Mouse (Mus musculus): ENCODE measurements at regions not wholly inside any gene's neighbourhood (a gene's known extent, or its start where the extent isn't known, plus 50 kb on each side); places are given as distances from the start of the nearest gene placed in this dataset.

GRCm38 (mm10) chr13:99723237-99723981 is 177.5 kb downstream of the Cartpt start:
- H3K79me2 ChIP-seq (ENCODE audit: control insufficient read depth, insufficient read depth, low read length, poor library complexity) = no peaks in the 10 kb centered on the region
- H3K36me3 ChIP-seq (ENCODE audit: control insufficient read depth in 1 of 2, insufficient read depth in 2 of 2, low read length in 2 of 2) = no peaks in the 10 kb centered on the region
- TF ChIP-seq CTCF (IDR thresholded peaks at IDR 0.05 in 2 of 3, conservative IDR thresholded peaks at IDR 0.05 in 1 of 3; ENCODE audit: control insufficient read depth in 1 of 3, insufficient read depth in 1 of 3, low read depth in 2 of 3, low read length in 3 of 3, poor library complexity in 1 of 3, severe bottlenecking in 1 of 3) (no peak), USF2 (IDR thresholded peaks at IDR 0.05; ENCODE audit: borderline replicate concordance in 1 of 2, insufficient read depth in 1 of 2, low read depth in 1 of 2, low read length in 2 of 2) (no peak), HCFC1 (IDR thresholded peaks at IDR 0.05; ENCODE audit: low read depth, low read length) (no peak), KAT2A (conservative IDR thresholded peaks at IDR 0.05; ENCODE audit: low read depth, low read length) (no peak), UBTF (IDR thresholded peaks at IDR 0.05; ENCODE audit: borderline replicate concordance, insufficient read depth, low read depth, low read length) (no peak), JUND (IDR thresholded peaks at IDR 0.05; ENCODE audit: low read depth, low read length) (no peak)
- H3K27ac ChIP-seq (ENCODE audit: control insufficient read depth, low read depth, low read length) = no peak overlapping the region
- H3K4me1 ChIP-seq (ENCODE audit: control insufficient read depth in 1 of 2, insufficient read depth in 2 of 2, low read length in 2 of 2) = no peaks in the 10 kb centered on the region
- DNase-seq (ENCODE audit: low read depth, low spot score) = no peak
- no peaks in the 10 kb centered on the region for H3K27me3 ChIP-seq (ENCODE audit: control insufficient read depth in 1 of 2, insufficient read depth in 2 of 2, low read length in 2 of 2)
- H3K9me3 ChIP-seq (replicated peaks; ENCODE audit: insufficient read depth, low read length) = no peaks in the 10 kb centered on the region
- no peak overlapping the region for H3K4me3 ChIP-seq (ENCODE audit: control insufficient read depth in 1 of 2, insufficient read depth in 1 of 2, low read depth in 2 of 2, low read length in 2 of 2)
- no peak overlapping the region for H3K9ac ChIP-seq (ENCODE audit: control insufficient read depth, low read depth, low read length, poor library complexity, severe bottlenecking)

GRCm38 (mm10) chr13:99720566-99720965 is 180.3 kb downstream of the Cartpt start:
- TF ChIP-seq JUND (IDR thresholded peaks at IDR 0.05; ENCODE audit: low read depth, low read length) (no peak), EP300 (IDR thresholded peaks at IDR 0.05; ENCODE audit: low read depth in 1 of 2, low read length in 2 of 2) (no peak), MAZ (IDR thresholded peaks at IDR 0.05; ENCODE audit: low read depth, low read length) (no peak), ZC3H11A (IDR thresholded peaks at IDR 0.05; ENCODE audit: low read depth, low read length) (no peak), CTCF (IDR thresholded peaks at IDR 0.05 in 2 of 3, conservative IDR thresholded peaks at IDR 0.05 in 1 of 3; ENCODE audit: control insufficient read depth in 1 of 3, insufficient read depth in 1 of 3, low read depth in 2 of 3, low read length in 3 of 3, poor library complexity in 1 of 3, severe bottlenecking in 1 of 3) (no peak)
- H3K79me2 ChIP-seq (ENCODE audit: control insufficient read depth, insufficient read depth, low read length, poor library complexity) = no peaks in the 10 kb centered on the region
- no peak overlapping the region for H3K4me3 ChIP-seq (ENCODE audit: control insufficient read depth in 1 of 2, insufficient read depth in 1 of 2, low read depth in 2 of 2, low read length in 2 of 2)
- no peaks in the 10 kb centered on the region for H3K9me3 ChIP-seq (replicated peaks; ENCODE audit: insufficient read depth, low read length)
- H3K27me3 ChIP-seq (ENCODE audit: control insufficient read depth in 1 of 2, insufficient read depth in 2 of 2, low read length in 2 of 2) = no peaks in the 10 kb centered on the region
- no peaks in the 10 kb centered on the region for H3K36me3 ChIP-seq (ENCODE audit: control insufficient read depth in 1 of 2, insufficient read depth in 2 of 2, low read length in 2 of 2)
- DNase-seq (ENCODE audit: low read depth, low spot score) = no peak
- H3K4me1 ChIP-seq (ENCODE audit: control insufficient read depth in 1 of 2, insufficient read depth in 2 of 2, low read length in 2 of 2) = no peaks in the 10 kb centered on the region
- H3K9ac ChIP-seq (ENCODE audit: control insufficient read depth, low read depth, low read length, poor library complexity, severe bottlenecking) = no peak overlapping the region
- H3K27ac ChIP-seq (ENCODE audit: control insufficient read depth, low read depth, low read length) = no peak overlapping the region

- Histone ChIP-seq H3K9ac (ENCODE audit: control insufficient read depth, low read depth, low read length, poor library complexity, severe bottlenecking) (no peak overlapping the region), H3K9me3 (replicated peaks; ENCODE audit: insufficient read depth, low read length) (no peaks in the 10 kb centered on the region), H3K27ac (ENCODE audit: control insufficient read depth, low read depth, low read length) (no peak overlapping the region), H3K27me3 (ENCODE audit: control insufficient read depth in 1 of 2, insufficient read depth in 2 of 2, low read length in 2 of 2) (no peaks in the 10 kb centered on the region), H3K4me3 (ENCODE audit: control insufficient read depth in 1 of 2, insufficient read depth in 1 of 2, low read depth in 2 of 2, low read length in 2 of 2) (no peak overlapping the region), H3K79me2 (ENCODE audit: control insufficient read depth, insufficient read depth, low read length, poor library complexity) (no peaks in the 10 kb centered on the region), H3K4me1 (ENCODE audit: control insufficient read depth in 1 of 2, insufficient read depth in 2 of 2, low read length in 2 of 2) (no peaks in the 10 kb centered on the region), H3K36me3 (ENCODE audit: control insufficient read depth in 1 of 2, insufficient read depth in 2 of 2, low read length in 2 of 2) (no peaks in the 10 kb centered on the region)
- DNase-seq (ENCODE audit: low read depth, low spot score) = no peak
- TF ChIP-seq CHD1 (IDR thresholded peaks at IDR 0.05; ENCODE audit: low read depth, low read length) (no peak), ZC3H11A (IDR thresholded peaks at IDR 0.05; ENCODE audit: low read depth, low read length) (no peak), NRF1 (IDR thresholded peaks at IDR 0.05; ENCODE audit: insufficient read depth, low read depth, low read length, poor library complexity, severe bottlenecking) (no peak), TBP (IDR thresholded peaks at IDR 0.05; ENCODE audit: low read depth, low read length) (no peak), POLR2AphosphoS2 (IDR thresholded peaks at IDR 0.05; ENCODE audit: low read length) (no peak), USF1 (IDR thresholded peaks at IDR 0.05; ENCODE audit: low read depth, low read length) (no peak), UBTF (IDR thresholded peaks at IDR 0.05; ENCODE audit: borderline replicate concordance, insufficient read depth, low read depth, low read length) (no peak), MYC (IDR thresholded peaks at IDR 0.05; ENCODE audit: low read depth, low read length) (no peak), GABPA (IDR thresholded peaks at IDR 0.05; ENCODE audit: low read depth, low read length) (no peak), ZMIZ1 (IDR thresholded peaks at IDR 0.05; ENCODE audit: low read depth, low read length) (no peak), HCFC1 (IDR thresholded peaks at IDR 0.05; ENCODE audit: low read depth, low read length) (no peak), SMC3 (IDR thresholded peaks at IDR 0.05; ENCODE audit: low read depth, low read length) (no peak), BHLHE40 (IDR thresholded peaks at IDR 0.05; ENCODE audit: borderline replicate concordance, low read depth, low read length) (no peak), MAZ (IDR thresholded peaks at IDR 0.05; ENCODE audit: low read depth, low read length) (no peak), POLR2AphosphoS5 (IDR thresholded peaks at IDR 0.05; ENCODE audit: borderline replicate concordance, low read depth, low read length) (no peak), JUND (IDR thresholded peaks at IDR 0.05; ENCODE audit: low read depth, low read length) (no peak), E2F4 (IDR thresholded peaks at IDR 0.05; ENCODE audit: borderline replicate concordance, low read depth, low read length) (no peak)
Observed at GRCm38 (mm10) chr13:99696559-99696890, 180.2 kb upstream of the Map1b start.
